Mouse (Mus musculus): ENCODE measurements around the gene Syne3. TPM values are rescaled to one million over a fixed set of nuclear protein-coding genes. Genes with fewer than 3 reads are reported as not detected.

Syne3 gene
- polyA plus RNA-seq (2014; fragmentation: Nextera tagmentation; extraction: Ambion mirVana) = 0.08 and 0.31 TPM in 2 replicates

- ATAC-seq (replicated peaks; ENCODE audit: low FRiP score, low TSS enrichment, low read depth) (peak; percentile 74), DNase-seq (ENCODE audit: low spot score) (peak; percentile 82)
- under 1% methylated on average over 64 of the region's 66 CpGs for WGBS
These were observed at the start of gene Syne3 for GRCm38 (mm10) chr12:105009370-105010212. Syne3 (minus strand) TSS chr12:105009809.

GRCm38 (mm10) chr12:105055308-105055707, 45.7 kb upstream of the Syne3 start:
- no peaks in the 10 kb centered on the region for H3K36me3 ChIP-seq (ENCODE audit: control insufficient read depth, insufficient read depth, low read length)
- H3K27ac ChIP-seq (ENCODE audit: low read depth) = no peak overlapping the region
- H3K27me3 ChIP-seq (replicated peaks; ENCODE audit: control insufficient read depth, insufficient read depth, low read length) = no peaks in the 10 kb centered on the region
- 80% methylated on average over 6 of the region's 6 CpGs for WGBS
- H3K9ac ChIP-seq (ENCODE audit: low read length) = no peak overlapping the region
- no peak overlapping the region for H3K4me3 ChIP-seq (ENCODE audit: low read depth, low read length)
- DNase-seq (ENCODE audit: low spot score) (no peak), ATAC-seq (replicated peaks; ENCODE audit: low FRiP score, low TSS enrichment, low read depth) (no peak)
- H3K4me1 ChIP-seq (replicated peaks; ENCODE audit: control insufficient read depth, insufficient read depth, low read length) = no peaks in the 10 kb centered on the region
- H3K4me2 ChIP-seq (ENCODE audit: low read length) = no peak overlapping the region
- no peaks in the 10 kb centered on the region for H3K9me3 ChIP-seq (ENCODE audit: control insufficient read depth, low read length)

More at GRCm38 (mm10) chr12:105009370-105010212, at the start of gene Syne3:
- Histone ChIP-seq H3K4me1 (replicated peaks; ENCODE audit: control insufficient read depth, insufficient read depth, low read length) (peaks cover 22% of the 10 kb centered on the region), H3K4me3 (ENCODE audit: low read depth, low read length) (peak within 1 kb of the TSS; percentile 59), H3K27me3 (replicated peaks; ENCODE audit: control insufficient read depth, insufficient read depth, low read length) (peaks cover 28% of the 10 kb centered on the region), H3K4me2 (ENCODE audit: low read length) (peak within 1 kb of the TSS; percentile 96), H3K27ac (ENCODE audit: low read depth) (no peak within 1 kb of the TSS), H3K9ac (ENCODE audit: low read length) (peak within 1 kb of the TSS; percentile 35), H3K9me3 (ENCODE audit: control insufficient read depth, low read length) (no peaks in the 10 kb centered on the region), H3K36me3 (ENCODE audit: control insufficient read depth, insufficient read depth, low read length) (no peaks in the 10 kb centered on the region)

DNA sequence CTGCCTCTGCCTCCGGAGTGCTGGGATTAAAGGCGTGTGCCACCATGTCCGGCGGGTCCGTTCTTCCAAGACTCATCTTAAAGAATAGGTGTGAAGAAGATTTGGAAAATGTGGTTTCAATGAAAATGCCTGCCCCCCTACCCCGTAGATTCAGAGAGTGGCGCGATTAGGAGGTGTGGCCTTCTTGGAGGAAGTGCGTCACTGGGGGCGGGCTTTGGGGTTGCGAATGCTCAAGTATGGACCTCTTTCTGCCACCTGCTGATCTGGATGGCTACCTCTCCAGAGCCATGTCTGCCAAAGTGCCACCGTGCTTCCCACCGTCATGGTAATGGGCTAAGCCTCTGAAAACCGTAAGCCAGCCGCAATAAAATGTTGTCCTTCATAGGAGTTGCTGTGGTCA, 44.4 kb upstream of the Syne3 start:
- no peak overlapping the region for H3K4me2 ChIP-seq (ENCODE audit: low read length)
- H3K27ac ChIP-seq (ENCODE audit: low read depth) = no peak overlapping the region
- H3K4me1 ChIP-seq (replicated peaks; ENCODE audit: control insufficient read depth, insufficient read depth, low read length) = no peaks in the 10 kb centered on the region
- ATAC-seq (replicated peaks; ENCODE audit: low FRiP score, low TSS enrichment, low read depth) (no peak), DNase-seq (ENCODE audit: low spot score) (no peak)
- no peaks in the 10 kb centered on the region for H3K27me3 ChIP-seq (replicated peaks; ENCODE audit: control insufficient read depth, insufficient read depth, low read length)
- no peak overlapping the region for H3K9ac ChIP-seq (ENCODE audit: low read length)
- H3K4me3 ChIP-seq (ENCODE audit: low read depth, low read length) = no peak overlapping the region
- H3K9me3 ChIP-seq (ENCODE audit: control insufficient read depth, low read length) = no peaks in the 10 kb centered on the region
- H3K36me3 ChIP-seq (ENCODE audit: control insufficient read depth, insufficient read depth, low read length) = no peaks in the 10 kb centered on the region
- WGBS = 92% methylated on average over 15 of the region's 15 CpGs

DNA sequence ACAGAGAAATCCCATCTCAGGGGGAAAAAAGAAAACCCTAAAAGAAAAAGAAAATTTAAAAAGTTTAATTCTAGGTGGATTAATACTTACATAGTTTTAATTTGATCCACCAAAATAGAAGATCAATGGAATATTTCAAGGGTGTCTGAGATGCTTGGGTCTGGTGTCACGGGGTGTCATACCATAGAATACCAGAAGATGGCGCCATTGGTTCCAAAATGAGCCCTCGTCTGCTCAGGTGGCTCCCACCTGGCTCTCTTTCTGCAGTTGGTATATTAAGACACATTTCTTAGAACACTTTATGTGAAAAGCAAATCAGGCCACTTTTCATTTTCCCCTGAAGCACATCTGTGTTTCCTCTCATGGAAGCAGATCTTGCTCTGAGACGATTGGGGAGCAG, 41.3 kb upstream of the Syne3 start:
- Histone ChIP-seq H3K27ac (ENCODE audit: low read depth) (no peak overlapping the region), H3K9ac (ENCODE audit: low read length) (no peak overlapping the region), H3K36me3 (ENCODE audit: control insufficient read depth, insufficient read depth, low read length) (no peaks in the 10 kb centered on the region), H3K27me3 (replicated peaks; ENCODE audit: control insufficient read depth, insufficient read depth, low read length) (no peaks in the 10 kb centered on the region), H3K4me2 (ENCODE audit: low read length) (no peak overlapping the region), H3K9me3 (ENCODE audit: control insufficient read depth, low read length) (no peaks in the 10 kb centered on the region), H3K4me1 (replicated peaks; ENCODE audit: control insufficient read depth, insufficient read depth, low read length) (no peaks in the 10 kb centered on the region), H3K4me3 (ENCODE audit: low read depth, low read length) (no peak overlapping the region)
- DNase-seq (ENCODE audit: low spot score) = peak; percentile 82
- ATAC-seq (replicated peaks; ENCODE audit: low FRiP score, low TSS enrichment, low read depth) = no peak; the same call in 1 of the 2 replicates
- 6% methylated on average over 4 of the region's 4 CpGs for WGBS

- H3K9me3 ChIP-seq (ENCODE audit: control insufficient read depth, low read length) = no peaks in the 10 kb centered on the region
- DNase-seq (ENCODE audit: low spot score) (no peak), ATAC-seq (replicated peaks; ENCODE audit: low FRiP score, low TSS enrichment, low read depth) (no peak)
- H3K27ac ChIP-seq (ENCODE audit: low read depth) = no peak overlapping the region
- H3K27me3 ChIP-seq (replicated peaks; ENCODE audit: control insufficient read depth, insufficient read depth, low read length) = no peaks in the 10 kb centered on the region
- no peak overlapping the region for H3K4me3 ChIP-seq (ENCODE audit: low read depth, low read length)
- WGBS = 78% methylated on average over 12 of the region's 12 CpGs
- no peaks in the 10 kb centered on the region for H3K4me1 ChIP-seq (replicated peaks; ENCODE audit: control insufficient read depth, insufficient read depth, low read length)
- H3K36me3 ChIP-seq (ENCODE audit: control insufficient read depth, insufficient read depth, low read length) = no peaks in the 10 kb centered on the region
- H3K4me2 ChIP-seq (ENCODE audit: low read length) = no peak overlapping the region
- H3K9ac ChIP-seq (ENCODE audit: low read length) = no peak overlapping the region
These were observed 40.2 kb upstream of the Syne3 start for GRCm38 (mm10) chr12:105049813-105050212.

- no peak for DNase-seq (ENCODE audit: low spot score)
- Histone ChIP-seq H3K27me3 (replicated peaks; ENCODE audit: control insufficient read depth, insufficient read depth, low read length) (no peaks in the 10 kb centered on the region), H3K4me2 (ENCODE audit: low read length) (no peak overlapping the region), H3K4me1 (replicated peaks; ENCODE audit: control insufficient read depth, insufficient read depth, low read length) (no peaks in the 10 kb centered on the region), H3K27ac (ENCODE audit: low read depth) (no peak overlapping the region), H3K36me3 (ENCODE audit: control insufficient read depth, insufficient read depth, low read length) (0 out of 2 replicates have a peak, but pooled peaks cover 6% of the 10 kb centered on the region), H3K4me3 (ENCODE audit: low read depth, low read length) (no peak overlapping the region), H3K9me3 (ENCODE audit: control insufficient read depth, low read length) (no peaks in the 10 kb centered on the region), H3K9ac (ENCODE audit: low read length) (no peak overlapping the region)
- WGBS = 84% methylated on average over 17 of the region's 17 CpGs
- no peak for ATAC-seq (replicated peaks; ENCODE audit: low FRiP score, low TSS enrichment, low read depth)
These were observed 38.8 kb upstream of the Syne3 start for GRCm38 (mm10) chr12:105048301-105048863.

DNA sequence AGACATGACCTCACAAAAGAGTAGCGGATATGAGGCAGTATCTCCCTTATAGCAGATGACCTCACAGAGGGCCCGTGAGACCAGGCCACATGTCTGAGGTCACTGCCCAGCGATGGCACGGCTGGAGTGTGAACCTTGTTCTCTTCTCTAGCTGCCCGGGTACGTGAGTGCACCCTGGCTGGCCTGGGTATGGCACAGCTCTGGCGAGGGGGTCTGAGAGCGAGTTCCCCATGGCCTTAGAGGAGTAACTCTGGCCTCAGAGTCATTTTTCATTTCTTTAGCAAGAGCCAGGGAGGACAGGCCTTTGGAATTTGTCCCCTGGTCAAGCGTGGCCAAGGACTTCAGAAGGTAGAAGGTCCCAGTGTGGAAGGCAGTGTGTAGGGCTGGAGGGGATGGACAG, 35.2 kb upstream of the Syne3 start:
- no peaks in the 10 kb centered on the region for H3K27me3 ChIP-seq (replicated peaks; ENCODE audit: control insufficient read depth, insufficient read depth, low read length)
- 86% methylated on average over 9 of the region's 9 CpGs for WGBS
- DNase-seq (ENCODE audit: low spot score) = no peak
- H3K9ac ChIP-seq (ENCODE audit: low read length) = no peak overlapping the region
- H3K4me2 ChIP-seq (ENCODE audit: low read length) = no peak overlapping the region
- no peak overlapping the region for H3K27ac ChIP-seq (ENCODE audit: low read depth)
- no peak overlapping the region for H3K4me3 ChIP-seq (ENCODE audit: low read depth, low read length)
- H3K4me1 ChIP-seq (replicated peaks; ENCODE audit: control insufficient read depth, insufficient read depth, low read length) = peaks cover 5% of the 10 kb centered on the region; the same call in 1 of the 2 replicates
- peaks cover 33% of the 10 kb centered on the region for H3K36me3 ChIP-seq (ENCODE audit: control insufficient read depth, insufficient read depth, low read length)
- no peak for ATAC-seq (replicated peaks; ENCODE audit: low FRiP score, low TSS enrichment, low read depth)
- H3K9me3 ChIP-seq (ENCODE audit: control insufficient read depth, low read length) = no peaks in the 10 kb centered on the region

DNA sequence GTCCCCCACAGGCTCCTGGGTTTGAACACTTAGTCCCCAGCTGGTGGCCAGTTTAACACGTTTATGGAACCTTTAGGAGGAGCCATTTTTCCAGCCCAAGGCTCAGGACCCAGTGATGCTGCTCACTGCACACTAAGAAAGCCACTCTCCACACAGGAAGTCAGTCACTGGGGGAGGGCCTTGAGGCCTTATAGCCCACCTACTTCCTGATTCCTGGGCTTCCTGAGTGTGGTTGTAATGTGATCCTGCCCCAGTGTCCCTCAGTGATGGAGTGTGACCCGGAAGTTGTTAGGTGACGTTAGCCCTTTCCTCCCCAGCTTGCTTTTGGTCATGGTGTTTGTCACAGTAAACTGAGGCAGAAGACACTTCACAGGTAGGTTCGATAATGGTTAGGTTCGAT, 33.5 kb upstream of the Syne3 start:
- H3K27me3 ChIP-seq (replicated peaks; ENCODE audit: control insufficient read depth, insufficient read depth, low read length) = no peaks in the 10 kb centered on the region
- H3K27ac ChIP-seq (ENCODE audit: low read depth) = no peak overlapping the region
- ATAC-seq (replicated peaks; ENCODE audit: low FRiP score, low TSS enrichment, low read depth) = no peak
- peaks cover 33% of the 10 kb centered on the region for H3K36me3 ChIP-seq (ENCODE audit: control insufficient read depth, insufficient read depth, low read length)
- WGBS = 90% methylated on average over 5 of the region's 5 CpGs
- no peak overlapping the region for H3K9ac ChIP-seq (ENCODE audit: low read length)
- DNase-seq (ENCODE audit: low spot score) = no peak
- H3K4me2 ChIP-seq (ENCODE audit: low read length) = no peak overlapping the region
- H3K4me1 ChIP-seq (replicated peaks; ENCODE audit: control insufficient read depth, insufficient read depth, low read length) = peaks cover 22% of the 10 kb centered on the region
- H3K4me3 ChIP-seq (ENCODE audit: low read depth, low read length) = no peak overlapping the region
- H3K9me3 ChIP-seq (ENCODE audit: control insufficient read depth, low read length) = no peaks in the 10 kb centered on the region

Data from intestine, embryonic 14.5 days (tissue).